Mouse (Mus musculus): ENCODE results near the gene Psmb6. TPM values are rescaled to one million over a fixed set of nuclear protein-coding genes. Genes with fewer than 3 reads are reported as not detected.
"Not testable (repeated sequence)": the region's sequence is repeated elsewhere in the genome, so short reads cannot be mapped to it uniquely, and the experiment has no call there.

Gene Psmb6
- total RNA-seq, 2 experiments from 2014 or later = 184 to 189 TPM

DNA sequence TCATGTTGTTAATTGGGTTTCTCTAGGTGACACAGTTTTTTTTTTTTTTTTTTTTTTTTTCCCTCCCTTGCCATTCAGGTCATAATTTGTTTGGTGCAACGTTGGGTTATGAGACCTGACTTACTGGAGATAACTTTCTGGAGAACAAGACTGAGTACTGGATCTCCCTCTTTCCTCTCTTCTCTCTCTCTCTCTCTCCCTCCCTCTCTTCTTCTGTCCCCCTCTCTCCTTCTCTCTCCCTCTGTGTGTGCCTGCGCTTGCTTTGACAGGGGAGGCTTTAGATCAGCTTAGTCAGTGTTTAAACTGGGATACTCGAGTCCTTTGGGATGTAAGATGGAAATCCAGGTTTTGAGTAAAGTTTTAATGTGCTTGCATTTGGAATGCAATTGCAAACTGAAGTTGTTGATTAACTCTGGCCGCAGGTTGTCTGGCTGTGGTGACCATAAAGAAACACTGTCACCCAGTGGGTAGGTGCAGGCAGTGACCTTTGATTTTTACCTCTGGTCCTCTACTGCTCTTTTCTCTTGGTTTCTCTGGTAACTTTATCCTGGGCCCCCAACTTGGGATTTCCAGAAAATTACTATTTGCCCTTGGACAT lies 39.2 kb downstream of the Psmb6 start:
- no peak for DNase-seq (ENCODE audit: low spot score in 2 of 2)

- DNase-seq (ENCODE audit: low spot score in 2 of 2) = no peak
These were observed 41.4 kb downstream of the Psmb6 start for GRCm38 (mm10) chr11:70566586-70566985.

- not testable (repeated sequence) for DNase-seq (ENCODE audit: low spot score in 2 of 2)
These were observed 45.4 kb downstream of the Psmb6 start for GRCm38 (mm10) chr11:70570614-70571013.

DNA sequence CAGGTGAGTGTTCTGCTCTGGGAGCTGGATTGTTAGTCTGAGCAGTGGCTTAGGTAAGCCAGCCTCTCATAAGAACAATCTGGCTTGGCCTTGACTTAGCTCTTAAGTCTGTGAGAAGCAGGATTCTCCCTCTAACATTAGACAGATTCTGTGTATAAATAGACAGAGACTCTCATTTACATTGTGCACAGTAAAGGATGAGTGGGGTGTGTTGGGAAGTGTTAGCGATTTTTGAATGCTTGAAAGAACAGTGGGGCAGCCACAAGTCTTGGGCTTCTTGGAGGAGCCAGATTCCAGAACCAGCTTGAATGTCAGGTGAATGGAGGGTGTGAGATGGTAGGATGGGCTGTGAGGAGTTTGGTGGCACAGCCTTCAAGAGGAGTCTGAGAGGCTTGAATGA lies 46.5 kb downstream of the Psmb6 start:
- no peak for DNase-seq (ENCODE audit: low spot score in 2 of 2)

GRCm38 (mm10) chr11:70572348-70572902 lies 47.3 kb downstream of the Psmb6 start:
- DNase-seq (ENCODE audit: low spot score in 2 of 2) = no peak

- DNase-seq (ENCODE audit: low spot score in 2 of 2) = no peak
These were observed 48.7 kb downstream of the Psmb6 start for GRCm38 (mm10) chr11:70573872-70574271.

- no peak for DNase-seq (ENCODE audit: low spot score in 2 of 2)
These were observed 52.0 kb downstream of the Psmb6 start for GRCm38 (mm10) chr11:70577201-70577600.

Other genes starting within 250 kb of the Psmb6 start
- under 1 TPM; 0.19 to 0.40 TPM for gene Alox12e, start 202.7 kb upstream of the Psmb6 start, total RNA-seq (2021)
- gene Alox15, start 173.3 kb upstream of the Psmb6 start, total RNA-seq (2021) = not detected
- gene Pelp1, start 115.3 kb upstream of the Psmb6 start, total RNA-seq (2021) = 10 to 100 TPM; 33.1 to 34.6 TPM
- gene Arrb2, start 92.7 kb upstream of the Psmb6 start, total RNA-seq (2021) = 10 to 100 TPM; 68.1 to 76.7 TPM
- 10 to 100 TPM; 13.9 to 15.4 TPM for gene Med11, start 73.4 kb upstream of the Psmb6 start, total RNA-seq (2021)
- gene Zmynd15, start 65.9 kb upstream of the Psmb6 start, total RNA-seq (2021) = 1 to 10 TPM in 1 of 2 experiments, under 1 TPM in 1; 0.23 to 1.4 TPM
- 1 to 10 TPM in 1 of 2 experiments, under 1 TPM in 1; 0.42 to 1.4 TPM for gene Cxcl16, start 65.4 kb upstream of the Psmb6 start, total RNA-seq (2021)
- gene Tm4sf5, start 20.1 kb upstream of the Psmb6 start, total RNA-seq (2021) = under 1 TPM in 1 of 2 experiments, not detected in 1; 0.37 TPM
- not detected for gene Vmo1, start 10.8 kb upstream of the Psmb6 start, total RNA-seq (2021)
- not detected for gene Gltpd2, start 6.2 kb upstream of the Psmb6 start, total RNA-seq (2021)
- not detected for gene Gm40193, start 7.6 kb downstream of the Psmb6 start, total RNA-seq (2021)
- 10 to 100 TPM; 13.3 to 15.8 TPM for gene Pld2, start 14.7 kb downstream of the Psmb6 start, total RNA-seq (2021)
- gene Mink1, start 37.5 kb downstream of the Psmb6 start, total RNA-seq (2021) = 100 to 1,000 TPM; 396 to 435 TPM
- under 1 TPM in 1 of 2 experiments, not detected in 1; 0.65 TPM for gene 4930544D05Rik, start 90.5 kb downstream of the Psmb6 start, total RNA-seq (2021)
- gene Chrne, start 93.8 kb downstream of the Psmb6 start, total RNA-seq (2021) = under 1 TPM in 1 of 2 experiments, not detected in 1; 0.63 TPM
- gene Gp1ba, start 113.8 kb downstream of the Psmb6 start, total RNA-seq (2021) = not detected
- gene Rnf167, start 121.9 kb downstream of the Psmb6 start, total RNA-seq (2021) = 10 to 100 TPM; 86.4 to 90.1 TPM
- gene Slc25a11, start 122.1 kb downstream of the Psmb6 start, total RNA-seq (2021) = 100 to 1,000 TPM; 120 to 124 TPM
- gene Pfn1, start 129.3 kb downstream of the Psmb6 start, total RNA-seq (2021) = 100 to 1,000 TPM; 224 to 231 TPM
- gene Eno3, start 131.8 kb downstream of the Psmb6 start, total RNA-seq (2021) = 1 to 10 TPM; 7.3 to 8.8 TPM
- 10 to 100 TPM; 47.5 to 52.8 TPM for gene Spag7, start 144.0 kb downstream of the Psmb6 start, total RNA-seq (2021)
- gene Camta2, start 162.7 kb downstream of the Psmb6 start, total RNA-seq (2021) = 100 to 1,000 TPM; 217 to 224 TPM
- gene Inca1, start 174.8 kb downstream of the Psmb6 start, total RNA-seq (2021) = 1 to 10 TPM; 1.8 to 2.2 TPM
- gene Kif1c, start 175.2 kb downstream of the Psmb6 start, total RNA-seq (2021) = 10 to 100 TPM; 54.8 to 57.7 TPM
- gene Zfp3, start 238.8 kb downstream of the Psmb6 start, total RNA-seq (2021) = 10 to 100 TPM; 17.2 to 17.9 TPM